Mouse (Mus musculus) spleen, embryonic (tissue): ENCODE measurements around the gene Sft2d2.

Experiments
- CTCF ChIA-PET: fragments of 350-600 bp; sonication (Branson Sonifier 250); formaldehyde crosslinking; loops from one replicate; lab custom pipeline; 2022; lab: Charles Lee

Sft2d2 gene

GRCm38 (mm10) chr1:165193880-165194661 lies at the start of gene Sft2d2:
Gene Sft2d2, minus strand, starts transcription at chr1:165194438.
- CTCF ChIA-PET, result interaction anchor here (0.6 kb wide), 1 partner anchor 41 kb away, joined by 3 read pairs; no protein-coding TSS in a partner anchor

- CTCF ChIA-PET, result no interaction called here
These were observed 42.4 kb upstream of the Sft2d2 start, which contains the start of gene Tiprl for GRCm38 (mm10) chr1:165236321-165237298. Gene Tiprl, minus strand, starts transcription at chr1:165236996.

GRCm38 (mm10) chr1:165235846-165236245 lies 41.6 kb upstream of the Sft2d2 start:
- CTCF ChIA-PET, result no interaction called here

GRCm38 (mm10) chr1:165233806-165234205 lies 39.6 kb upstream of the Sft2d2 start:
- CTCF ChIA-PET, result no interaction called here

DNA sequence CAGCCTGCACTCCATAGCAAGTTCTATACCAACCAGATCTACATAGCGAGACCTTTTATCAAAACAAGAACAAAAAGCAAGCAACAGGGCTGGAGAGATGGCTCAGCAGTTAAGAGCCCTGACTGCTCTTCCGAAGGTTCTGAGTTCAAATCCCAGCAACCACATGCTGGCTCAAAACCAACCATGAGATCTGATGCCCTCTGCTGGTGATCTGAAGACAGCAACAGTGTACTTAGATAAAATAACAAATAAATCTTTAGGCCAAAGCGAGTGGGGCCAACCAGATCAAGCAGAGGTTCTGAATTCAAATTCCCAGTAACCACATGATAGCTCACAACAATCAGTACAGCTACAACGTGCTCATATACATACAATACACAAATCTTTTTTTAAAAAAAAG lies 36.5 kb upstream of the Sft2d2 start:
- CTCF ChIA-PET, result no interaction called here

DNA sequence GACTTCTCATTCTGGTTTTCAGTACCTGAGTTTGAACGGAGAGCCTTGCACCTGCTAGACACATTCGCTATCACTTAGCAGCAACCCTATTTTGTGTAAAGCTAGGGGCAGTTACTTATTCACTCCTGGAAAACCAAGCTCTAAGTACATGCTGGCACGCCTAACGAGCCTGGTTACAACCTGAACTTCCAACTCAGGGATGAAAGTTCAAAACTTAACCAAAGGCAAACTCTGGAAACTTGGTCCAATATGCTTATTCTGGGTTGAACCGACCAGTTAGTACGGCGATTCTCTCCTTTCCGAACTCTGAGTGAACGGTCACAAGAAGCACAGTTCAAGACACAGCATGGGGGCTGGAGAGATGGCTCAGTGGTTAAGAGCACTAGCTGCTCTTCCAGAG lies 35.3 kb upstream of the Sft2d2 start:
- CTCF ChIA-PET, result interaction anchor here (0.7 kb wide), 1 partner anchor 1700 kb away, joined by 4 read pairs; no protein-coding TSS in a partner anchor

GRCm38 (mm10) chr1:165217023-165217589 lies 22.9 kb upstream of the Sft2d2 start:
- CTCF ChIA-PET, result interaction anchor here (0.6 kb wide), 1 partner anchor 916 kb away, joined by 4 read pairs; no protein-coding TSS in a partner anchor

DNA sequence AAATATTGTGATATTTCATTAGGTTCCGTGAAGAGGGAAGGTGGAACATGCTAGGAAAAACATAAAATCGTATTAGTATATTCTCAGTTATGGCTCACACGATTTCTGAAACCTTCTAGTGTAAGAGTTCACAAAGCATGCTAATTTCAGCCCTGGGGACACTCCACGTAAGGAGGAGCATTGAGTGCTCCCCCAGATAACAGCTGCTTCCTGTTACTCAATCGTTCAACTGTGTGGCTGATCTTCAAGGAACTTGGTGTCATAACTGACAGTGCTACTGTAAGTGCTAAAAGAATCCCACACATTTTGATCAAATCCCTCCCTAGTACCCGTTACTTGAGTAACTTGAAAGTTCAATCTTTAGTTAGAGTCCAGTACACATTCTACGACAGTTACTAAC lies 21.6 kb upstream of the Sft2d2 start:
- CTCF ChIA-PET, result no interaction called here

DNA sequence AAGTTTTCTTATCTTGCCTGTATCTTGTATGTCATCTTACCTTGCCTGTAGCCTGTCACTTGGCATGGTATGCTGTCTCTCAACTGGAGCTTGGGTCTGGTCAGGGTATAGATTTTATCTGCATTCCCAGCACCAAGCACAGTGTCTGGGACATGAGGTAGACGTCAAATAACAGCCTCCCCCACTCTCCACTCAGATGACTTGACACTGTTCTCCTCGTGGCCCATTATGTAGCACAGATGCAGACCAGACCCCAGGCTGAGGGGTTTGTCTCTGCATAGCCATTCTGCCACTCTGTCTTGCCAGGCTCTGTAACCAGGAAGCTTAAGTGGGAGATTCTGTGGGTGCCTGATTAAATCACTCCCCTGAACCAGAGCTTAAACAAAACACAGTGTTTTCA lies 11.4 kb upstream of the Sft2d2 start:
- CTCF ChIA-PET, result no interaction called here

- CTCF ChIA-PET, result no interaction called here
These were observed 9.3 kb upstream of the Sft2d2 start for GRCm38 (mm10) chr1:165203488-165204035.

GRCm38 (mm10) chr1:165201445-165202012 lies 7.3 kb upstream of the Sft2d2 start:
- CTCF ChIA-PET, result no interaction called here

DNA sequence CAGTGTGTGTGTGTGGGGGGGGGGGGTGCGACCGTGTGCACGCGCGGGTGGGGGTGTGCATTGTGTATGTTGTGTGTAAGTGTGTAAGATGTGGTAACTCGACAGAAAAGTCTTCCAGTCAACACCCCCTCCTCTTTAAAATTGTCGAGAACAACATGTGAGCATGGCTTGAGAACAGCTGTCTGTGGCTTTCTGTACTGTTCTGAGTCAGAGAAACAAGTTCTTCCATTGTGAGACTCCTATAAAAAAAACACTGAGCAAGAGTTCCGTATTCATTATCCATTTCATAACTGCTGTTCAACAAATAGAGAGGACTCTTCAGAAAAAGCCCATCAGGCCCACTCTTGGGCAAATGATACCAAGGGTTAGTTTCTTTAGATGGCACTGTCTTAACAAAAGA lies 6.5 kb upstream of the Sft2d2 start:
- CTCF ChIA-PET, result no interaction called here

- CTCF ChIA-PET, result no interaction called here
These were observed 5.4 kb upstream of the Sft2d2 start for GRCm38 (mm10) chr1:165199639-165200038.

- CTCF ChIA-PET, result interaction anchor here (0.7 kb wide), 1 partner anchor 13 kb away, joined by 4 read pairs; no protein-coding TSS in a partner anchor
These were observed 4.7 kb upstream of the Sft2d2 start for GRCm38 (mm10) chr1:165198951-165199350.

DNA sequence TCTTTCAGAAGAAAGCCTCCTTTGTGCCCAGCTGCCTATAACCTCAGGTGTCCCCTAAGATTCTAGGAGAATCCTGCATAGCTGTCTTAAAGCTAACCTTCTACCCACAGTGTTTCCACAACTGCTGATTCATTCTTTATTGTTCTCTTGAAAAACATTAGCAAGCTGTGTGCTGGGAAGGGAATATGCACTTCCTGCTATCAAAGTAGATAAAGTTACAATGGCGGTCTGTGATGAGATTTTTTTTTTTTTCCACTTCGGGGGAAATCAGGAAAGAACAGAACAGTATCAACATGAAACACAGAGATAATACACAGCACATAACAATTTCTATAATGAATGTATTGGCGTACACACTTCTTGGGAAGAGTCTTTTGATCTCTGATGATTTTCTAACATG lies 3.6 kb upstream of the Sft2d2 start:
- CTCF ChIA-PET, result no interaction called here

- CTCF ChIA-PET, result interaction anchor here (0.8 kb wide), 1 partner anchor 30 kb away, joined by 3 read pairs; no protein-coding TSS in a partner anchor
These were observed 1.2 kb upstream of the Sft2d2 start for GRCm38 (mm10) chr1:165195396-165195960.

DNA sequence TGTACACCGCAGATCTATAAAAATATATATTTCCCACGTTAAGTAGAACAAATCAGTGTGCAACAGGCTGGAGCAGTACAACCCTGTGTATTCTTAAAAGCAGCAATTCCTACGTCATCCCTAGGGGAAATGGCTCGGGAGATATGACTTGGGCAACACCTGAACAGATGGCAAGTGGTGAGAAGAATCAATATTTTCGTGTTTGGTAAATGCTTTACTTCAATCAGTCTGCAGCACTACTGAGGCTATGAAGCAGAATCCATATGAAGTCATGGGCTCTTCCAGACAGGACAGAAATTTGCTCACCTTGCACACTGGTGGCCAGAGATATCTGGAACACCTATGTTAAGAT lies 400 bp upstream of the Sft2d2 start:
- CTCF ChIA-PET, result interaction anchor here (0.6 kb wide), 1 partner anchor 42 kb away, joined by 3 read pairs; no protein-coding TSS in a partner anchor

GRCm38 (mm10) chr1:165193426-165193825 lies 812 bp downstream of the Sft2d2 start:
- CTCF ChIA-PET, result no interaction called here

GRCm38 (mm10) chr1:165192714-165193264 lies 1.4 kb downstream of the Sft2d2 start:
- CTCF ChIA-PET, result interaction anchor here (0.6 kb wide), 1 partner anchor 18 kb away, joined by 5 read pairs; no protein-coding TSS in a partner anchor

DNA sequence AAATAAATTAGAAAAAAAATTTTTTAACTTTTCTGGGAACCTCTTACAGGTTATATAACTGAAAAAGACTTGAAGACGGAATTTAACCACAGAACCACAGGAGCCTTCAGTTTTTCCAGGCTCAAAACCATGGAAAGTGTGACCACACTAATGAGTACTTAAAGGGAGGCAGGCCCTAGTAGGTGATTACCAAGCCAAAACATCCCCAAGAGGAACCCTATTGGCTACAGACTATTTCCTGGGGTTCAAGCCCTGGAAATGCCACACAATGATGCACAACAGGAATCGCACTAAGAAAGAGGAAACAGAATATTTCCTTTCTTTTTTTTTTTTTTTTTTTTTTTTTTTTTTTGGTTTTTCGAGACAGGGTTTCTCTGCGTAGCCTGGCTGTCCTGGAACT lies 2.1 kb downstream of the Sft2d2 start:
- CTCF ChIA-PET, result no interaction called here
